Mouse (Mus musculus) A20 (cell line): ENCODE data around the gene Bbip1.
"Not testable (repeated sequence)": the region's sequence is repeated elsewhere in the genome, so short reads cannot be mapped to it uniquely, and the experiment has no call there.

ENCODE experiments used
- DNase-seq: peaks from one replicate; pipeline ENCODE4 v3.0.0-alpha.2; 2011; ENCODE audit warnings: low read depth, low spot score

The Bbip1 gene

GRCm38 (mm10) chr19:53943802-53944785 is at the start of gene Bbip1, which contains the start of gene Shoc2:
TSS of gene Bbip1 (minus strand) at chr19:53944627.
TSS of gene Shoc2 (plus strand) at chr19:53944306.
- peak; percentile 99 for DNase-seq

DNA sequence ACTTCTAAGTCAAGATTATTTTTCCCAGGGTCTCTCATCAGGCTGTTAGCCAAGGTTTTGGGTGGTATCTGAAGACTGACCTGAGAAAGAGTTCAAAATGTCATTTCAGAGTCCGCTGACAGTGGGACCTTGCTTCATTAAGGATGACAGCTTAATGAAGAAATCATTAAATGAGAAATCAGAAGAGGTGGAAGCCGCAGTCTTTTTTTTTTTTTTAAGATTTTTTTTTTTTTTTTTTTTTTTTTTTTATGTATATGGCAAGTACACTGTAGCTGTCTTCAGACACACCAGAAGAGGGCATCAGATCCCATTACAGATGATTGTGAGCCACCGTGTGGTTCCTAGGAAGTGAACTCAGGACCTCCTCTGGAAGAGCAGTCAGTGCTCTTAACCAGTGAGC is 49.4 kb upstream of the Bbip1 start:
- DNase-seq: no peak

GRCm38 (mm10) chr19:53990538-53990937 is 46.1 kb upstream of the Bbip1 start:
- no peak for DNase-seq

DNA sequence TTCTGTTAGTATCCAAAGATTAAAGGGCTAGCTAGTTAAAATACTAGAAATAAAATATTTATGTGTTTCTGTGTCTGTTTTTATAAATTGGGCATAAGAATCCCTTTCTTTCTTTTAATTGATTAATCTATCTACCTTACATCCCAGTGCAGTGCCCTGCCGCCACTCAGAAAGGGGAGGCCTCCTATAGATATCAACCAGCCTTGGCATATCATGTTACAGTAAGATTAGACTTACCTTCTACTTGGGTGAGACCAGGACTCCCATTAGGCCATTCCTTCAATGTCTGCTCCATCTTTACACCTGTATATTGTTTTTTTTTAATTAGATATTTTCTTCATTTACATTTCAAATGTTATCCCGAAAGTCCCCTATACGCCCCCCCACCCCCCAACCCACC is 40.2 kb upstream of the Bbip1 start:
- no peak for DNase-seq

DNA sequence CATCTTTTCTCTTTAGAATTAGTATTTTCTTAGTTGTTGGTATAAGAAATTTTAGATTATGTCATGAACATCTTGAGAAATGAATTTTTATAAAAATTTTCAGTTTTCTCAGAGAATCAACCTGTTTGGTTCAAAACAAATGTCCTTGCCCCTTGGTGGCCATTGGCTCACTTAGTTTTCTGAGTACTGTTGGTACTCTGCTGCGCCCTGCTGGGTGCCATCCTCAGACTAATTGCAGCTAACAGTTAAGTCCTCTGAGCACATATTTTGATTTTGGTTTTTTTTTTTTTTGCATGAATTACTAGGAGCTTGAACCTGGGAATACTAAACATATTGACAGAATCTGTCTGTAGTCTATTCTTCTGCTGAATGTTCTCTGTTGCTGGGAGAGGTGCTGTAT is 38.9 kb upstream of the Bbip1 start:
- peak; percentile 24 for DNase-seq

- DNase-seq: no peak
Measured at GRCm38 (mm10) chr19:53982041-53982440, 37.6 kb upstream of the Bbip1 start.

DNA sequence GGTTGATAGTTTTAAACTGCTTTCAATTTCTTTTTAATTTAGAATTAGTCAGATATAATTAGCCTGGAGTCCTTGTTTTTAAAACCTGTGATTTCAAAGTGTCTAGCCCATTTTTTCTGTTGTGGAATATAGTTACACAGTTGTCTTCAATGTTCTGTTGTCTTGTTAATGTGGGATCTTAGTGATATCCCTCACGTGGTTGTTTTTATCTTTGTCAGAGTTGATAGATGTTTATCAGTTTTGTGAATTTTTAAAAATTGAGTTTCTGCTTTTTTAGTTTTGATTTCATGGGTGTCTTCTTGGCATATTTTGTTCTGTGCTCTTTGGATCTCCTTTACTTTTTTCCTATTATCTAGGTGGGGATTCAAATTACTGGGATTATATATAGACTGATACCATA is 29.2 kb upstream of the Bbip1 start:
- DNase-seq: no peak

GRCm38 (mm10) chr19:53971938-53972337 is 27.5 kb upstream of the Bbip1 start:
- no peak for DNase-seq

DNA sequence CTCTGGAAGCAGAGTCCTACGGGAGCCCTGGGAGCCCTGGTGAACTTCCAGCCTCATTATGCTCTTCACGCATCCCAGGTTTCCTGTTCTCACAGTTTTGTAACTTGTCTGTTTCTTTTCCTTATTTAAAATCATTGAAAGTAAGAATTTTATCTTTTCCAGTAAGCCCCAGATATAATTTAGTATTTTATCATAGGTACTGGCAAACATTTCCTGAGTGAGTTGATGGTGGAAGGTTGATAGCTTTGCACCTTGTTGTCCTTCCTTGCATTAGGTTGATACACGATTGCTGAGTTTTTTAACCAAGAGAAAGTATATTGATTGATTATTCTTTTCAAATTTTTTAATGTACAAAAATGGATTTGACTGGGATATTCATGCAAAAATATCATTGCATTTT is 24.8 kb upstream of the Bbip1 start:
- DNase-seq: no peak

- no peak for DNase-seq
Measured at GRCm38 (mm10) chr19:53964910-53965633, 20.6 kb upstream of the Bbip1 start.

DNA sequence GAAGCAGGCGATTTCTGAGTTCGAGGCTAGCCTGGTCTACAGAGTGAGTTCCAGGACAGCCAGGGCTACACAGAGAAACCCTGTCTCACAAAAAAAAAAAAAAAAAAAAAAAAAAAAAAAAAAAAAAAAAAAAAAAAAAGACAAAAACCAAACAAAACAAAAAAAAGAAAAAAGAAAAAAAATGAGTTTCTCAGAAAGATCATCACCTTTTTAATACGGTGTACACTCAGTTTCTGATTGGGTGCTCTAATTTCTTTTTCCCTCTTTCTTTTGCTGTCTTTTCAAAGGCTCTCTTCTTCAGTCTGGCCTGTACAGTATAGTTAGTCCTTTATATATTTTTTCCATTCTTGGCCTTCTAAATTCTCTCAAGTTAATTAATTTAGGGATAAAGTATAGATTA is 19.9 kb upstream of the Bbip1 start:
- not testable (repeated sequence) for DNase-seq

GRCm38 (mm10) chr19:53962511-53962910 is 18.1 kb upstream of the Bbip1 start:
- DNase-seq: no peak

DNA sequence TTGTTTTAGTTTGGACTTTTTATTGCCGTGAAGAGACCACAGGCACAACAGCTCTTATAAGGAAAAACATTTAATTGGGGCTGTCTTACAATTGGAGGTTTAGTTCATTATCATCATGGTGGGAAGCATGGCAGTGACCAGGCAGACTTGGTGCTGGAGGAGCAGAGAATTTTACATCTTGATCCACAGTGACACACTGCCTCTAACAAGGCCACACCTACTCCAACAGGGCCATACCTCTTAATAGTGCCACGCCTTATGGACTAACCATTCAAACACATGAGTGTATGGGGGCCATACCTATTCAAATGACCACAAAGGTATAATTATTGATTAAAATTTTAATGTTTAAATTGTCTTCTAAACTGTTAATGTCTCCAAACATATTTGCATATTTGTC is 13.1 kb upstream of the Bbip1 start:
- no peak for DNase-seq

GRCm38 (mm10) chr19:53945171-53946042 is 980 bp upstream of the Bbip1 start:
- DNase-seq: peak; percentile 66

DNA sequence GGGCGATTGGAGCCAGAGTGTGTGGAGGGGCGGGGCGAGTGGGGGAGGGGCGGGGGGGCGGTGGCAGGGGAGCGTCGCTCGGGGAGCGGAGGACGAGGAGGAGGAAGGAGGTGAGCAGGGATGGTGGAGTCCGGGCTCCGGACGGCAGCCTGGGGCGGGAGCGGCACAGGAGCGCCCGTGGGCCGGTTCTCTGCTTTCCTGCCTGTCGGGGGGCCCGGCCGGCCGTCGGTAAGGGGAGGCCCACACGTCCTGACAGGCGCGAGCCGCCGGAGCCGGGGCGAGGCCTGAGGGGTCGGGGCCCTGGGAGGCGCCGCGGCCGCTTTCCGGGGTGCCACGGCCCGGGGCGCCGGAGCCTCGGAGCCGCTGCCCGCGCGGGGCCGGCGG is 351 bp upstream of the Bbip1 start:
- DNase-seq: no peak

DNA sequence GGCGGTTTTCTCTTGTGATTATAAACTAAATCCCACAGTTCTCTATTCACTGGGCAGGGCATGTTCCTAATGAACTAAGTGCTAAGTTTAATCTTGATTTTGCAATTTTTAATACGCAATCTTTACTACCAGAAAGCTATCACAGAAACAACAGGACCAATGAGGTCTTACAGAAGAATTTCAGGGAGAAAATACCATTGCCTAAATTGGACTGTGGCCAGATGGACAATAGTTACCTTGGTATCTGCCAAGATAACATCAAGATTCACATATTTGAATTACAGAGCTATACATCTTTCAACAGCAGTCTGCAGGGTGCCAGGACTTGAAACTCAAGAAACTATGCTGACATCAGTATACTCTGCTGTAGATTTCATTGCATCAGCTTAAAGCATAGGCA is 2.1 kb downstream of the Bbip1 start:
- no peak for DNase-seq

GRCm38 (mm10) chr19:53941139-53941538 is 3.3 kb downstream of the Bbip1 start:
- no peak for DNase-seq

DNA sequence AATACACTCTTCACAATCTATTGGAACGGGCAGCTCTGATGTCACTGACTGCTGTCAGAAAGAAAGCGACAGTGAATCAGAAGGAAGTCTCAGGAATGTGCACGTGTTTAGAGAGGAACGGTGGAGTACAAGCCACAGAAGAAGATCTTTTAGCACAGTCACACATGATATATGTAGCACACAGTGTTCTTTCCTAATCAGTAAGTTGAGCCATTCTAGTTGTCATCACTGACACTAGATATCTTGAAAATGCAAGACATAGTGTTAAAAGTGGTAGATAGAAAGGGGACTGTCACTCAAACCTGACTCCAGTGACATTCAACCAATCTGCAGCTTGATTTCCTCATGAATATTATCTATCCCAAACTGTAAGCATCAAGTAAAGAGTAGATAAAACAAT is 5.0 kb downstream of the Bbip1 start:
- DNase-seq: no peak

GRCm38 (mm10) chr19:53934046-53934445 is 10.4 kb downstream of the Bbip1 start:
- no peak for DNase-seq

GRCm38 (mm10) chr19:53933050-53933449 is 11.4 kb downstream of the Bbip1 start:
- DNase-seq: no peak

GRCm38 (mm10) chr19:53929218-53929617 is 15.2 kb downstream of the Bbip1 start:
- DNase-seq: no peak

- no peak for DNase-seq
Measured at GRCm38 (mm10) chr19:53926705-53927104, 17.7 kb downstream of the Bbip1 start.
